Mouse (Mus musculus) embryonic facial prominence, embryonic 12.5 days (tissue): Measurements from ENCODE around the gene Tbl1xr1. TPM values are rescaled to one million over a fixed set of nuclear protein-coding genes. Genes with fewer than 3 reads are reported as not detected.

ENCODE experiments used
- ATAC-seq: fragments of 200-750 bp; cut with Nextera tagmentation; 2 replicates; pipeline ENCODE4 v1.8.0; 2017; ENCODE audit not compliant: insufficient number of reproducible peaks, insufficient read depth, low FRiP score, low TSS enrichment
- H3K27ac ChIP-seq: fragments of 300-500 bp; sonication (generic); 2 replicates; pipeline ENCODE4 v1.5.1; 2016; ENCODE audit warnings: mild to moderate bottlenecking
- H3K27me3 ChIP-seq: fragments of 300-500 bp; sonication (generic); 2 replicates; pipeline ENCODE4 v1.6.1; 2016; ENCODE audit warnings: mild to moderate bottlenecking, moderate library complexity
- H3K36me3 ChIP-seq: fragments of 300-500 bp; sonication (generic); 2 replicates; pipeline ENCODE4 v1.6.1; 2016; ENCODE audit warnings: mild to moderate bottlenecking
- H3K4me1 ChIP-seq: fragments of 300-500 bp; sonication (generic); 2 replicates; pipeline ENCODE4 v1.6.1; 2016
- H3K4me2 ChIP-seq: fragments of 300-500 bp; sonication (generic); replicated peaks from 2 replicates; pipeline ENCODE4 v1.6.1; 2016; ENCODE audit warnings: mild to moderate bottlenecking, moderate library complexity
- H3K4me3 ChIP-seq: fragments of 300-500 bp; sonication (generic); 2 replicates; pipeline ENCODE4 v1.5.1; 2016; ENCODE audit warnings: mild to moderate bottlenecking
- H3K9ac ChIP-seq: fragments of 300-500 bp; sonication (generic); 2 replicates; pipeline ENCODE4 v1.6.1; 2016; ENCODE audit warnings: mild to moderate bottlenecking, moderate library complexity
- H3K9me3 ChIP-seq: fragments of 300-500 bp; sonication (generic); 2 replicates; pipeline ENCODE4 v1.6.1; 2016; ENCODE audit warnings: mild to moderate bottlenecking, moderate library complexity
- WGBS: fragments of 180-500 bp; shearing (Covaris S2); methylation state at CpG from one replicate; pipeline ENCODE4 v1.1.7; 2016; 5-methylcytosine and 5-hydroxymethylcytosine counted together
- polyA plus RNA-seq: library from polyadenylated mRNA; unstranded; fragments of >200 nt; fragmentation: Nextera tagmentation; extraction: Ambion mirVana; gene quantifications from 2 replicates; pipeline ENCODE4 v1.2.1, GENCODE M21; 2016

The Tbl1xr1 gene
- polyA plus RNA-seq, 1 experiment from 2014 or later: 39.8 TPM

DNA sequence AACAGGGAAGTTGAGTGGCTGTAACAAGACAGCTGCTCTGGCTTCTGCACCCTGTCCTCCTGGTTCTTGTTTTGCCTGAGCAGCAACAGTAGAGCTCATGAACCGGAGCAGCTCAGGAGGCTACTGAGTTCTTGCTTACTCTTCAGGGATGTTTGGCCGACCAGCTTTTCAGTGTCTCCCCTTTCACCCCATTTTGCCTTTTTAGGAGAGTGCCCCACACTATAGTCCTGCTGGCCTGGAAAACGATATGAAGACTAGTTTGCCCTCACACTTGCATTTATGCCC is 14.8 kb downstream of the Tbl1xr1 start:
- Histone ChIP-seq H3K36me3 (no peaks in the 10 kb centered on the region), H3K9ac (no peak overlapping the region), H3K4me2 (no peak overlapping the region), H3K4me3 (no peak overlapping the region), H3K27ac (no peak overlapping the region), H3K4me1 (peaks cover 26% of the 10 kb centered on the region), H3K9me3 (no peaks in the 10 kb centered on the region), H3K27me3 (no peaks in the 10 kb centered on the region)
- WGBS: 70% methylated on average over 3 of the region's 3 CpGs
- 0 out of 2 replicates have a peak, but pooled peaks have one; percentile 22 for ATAC-seq

GRCm38 (mm10) chr3:22091681-22092080 is 15.2 kb downstream of the Tbl1xr1 start:
- peaks cover 26% of the 10 kb centered on the region for H3K4me1 ChIP-seq
- H3K36me3 ChIP-seq: no peaks in the 10 kb centered on the region
- H3K27ac ChIP-seq: no peak overlapping the region
- H3K27me3 ChIP-seq: no peaks in the 10 kb centered on the region
- no peak for ATAC-seq
- WGBS: 71% methylated on average over 3 of the region's 3 CpGs
- H3K4me2 ChIP-seq: no peak overlapping the region
- H3K4me3 ChIP-seq: no peak overlapping the region
- no peak overlapping the region for H3K9ac ChIP-seq
- H3K9me3 ChIP-seq: no peaks in the 10 kb centered on the region

GRCm38 (mm10) chr3:22092784-22093183 is 16.3 kb downstream of the Tbl1xr1 start:
- WGBS: 82% methylated on average over 5 of the region's 5 CpGs
- no peak for ATAC-seq

DNA sequence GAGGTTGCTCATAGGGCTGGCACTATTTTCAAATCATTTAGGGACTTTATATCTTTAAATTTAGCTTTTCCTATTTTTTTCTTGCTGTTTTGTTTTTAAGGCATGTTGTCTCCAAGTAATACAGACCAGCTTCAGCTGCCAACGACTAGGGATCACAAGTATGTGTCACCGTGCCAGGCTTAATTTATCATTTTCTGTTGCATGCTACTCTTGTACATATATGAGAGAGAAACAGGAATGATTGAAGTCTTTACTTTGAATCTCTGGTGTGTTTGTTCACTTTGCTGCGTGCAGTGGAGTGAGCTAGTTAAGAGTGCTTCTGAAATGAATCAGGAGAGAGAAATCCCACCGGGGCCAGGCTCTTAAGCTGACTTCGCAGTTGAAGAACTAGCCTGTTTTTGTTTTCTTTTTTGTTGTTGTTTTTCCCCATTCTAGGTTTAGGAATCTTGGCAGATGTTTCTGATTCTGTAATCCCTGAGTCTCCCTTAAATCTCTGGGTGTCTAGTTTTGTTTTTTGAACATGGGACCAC is 27.6 kb downstream of the Tbl1xr1 start:
- 52% methylated on average over 5 of the region's 5 CpGs for WGBS
- no peak overlapping the region for H3K9ac ChIP-seq
- H3K4me2 ChIP-seq: no peak overlapping the region
- no peaks in the 10 kb centered on the region for H3K9me3 ChIP-seq
- no peak overlapping the region for H3K4me3 ChIP-seq
- no peak for ATAC-seq
- H3K27me3 ChIP-seq: no peaks in the 10 kb centered on the region
- 0 out of 2 replicates have a peak, but pooled peaks cover 3% of the 10 kb centered on the region for H3K36me3 ChIP-seq
- peaks cover 25% of the 10 kb centered on the region for H3K4me1 ChIP-seq
- no peak overlapping the region for H3K27ac ChIP-seq

More at GRCm38 (mm10) chr3:22092784-22093183, 16.3 kb downstream of the Tbl1xr1 start:
- Histone ChIP-seq H3K9ac (no peak overlapping the region), H3K36me3 (no peaks in the 10 kb centered on the region), H3K4me1 (peaks cover 26% of the 10 kb centered on the region), H3K27me3 (no peaks in the 10 kb centered on the region), H3K4me3 (no peak overlapping the region), H3K9me3 (no peaks in the 10 kb centered on the region), H3K27ac (no peak overlapping the region), H3K4me2 (no peak overlapping the region)

DNA sequence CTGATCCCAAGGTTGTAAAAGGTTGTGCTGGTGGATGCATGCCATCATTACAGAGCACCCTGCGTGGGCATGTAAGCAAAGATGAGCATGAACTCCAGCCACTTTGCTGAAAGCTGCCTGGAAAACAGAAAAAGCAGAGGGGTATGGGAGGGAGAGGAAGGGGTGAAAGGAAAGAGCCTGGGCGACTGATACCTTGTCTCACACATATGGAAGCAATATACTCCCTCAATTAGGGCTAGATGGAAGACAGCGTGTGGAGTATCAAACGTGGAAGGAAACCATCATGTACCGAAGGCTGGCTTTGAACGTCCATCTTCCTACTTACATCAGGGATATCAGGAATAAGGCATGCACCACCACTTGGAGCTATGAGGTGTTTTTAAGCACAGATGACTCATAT is 29.0 kb downstream of the Tbl1xr1 start:
- Histone ChIP-seq H3K27me3 (no peaks in the 10 kb centered on the region), H3K36me3 (0 out of 2 replicates have a peak, but pooled peaks cover 3% of the 10 kb centered on the region), H3K4me2 (no peak overlapping the region), H3K9ac (no peak overlapping the region), H3K4me1 (peaks cover 19% of the 10 kb centered on the region), H3K9me3 (no peaks in the 10 kb centered on the region), H3K4me3 (no peak overlapping the region), H3K27ac (no peak overlapping the region)
- 16% methylated on average over 6 of the region's 6 CpGs for WGBS
- no peak for ATAC-seq

DNA sequence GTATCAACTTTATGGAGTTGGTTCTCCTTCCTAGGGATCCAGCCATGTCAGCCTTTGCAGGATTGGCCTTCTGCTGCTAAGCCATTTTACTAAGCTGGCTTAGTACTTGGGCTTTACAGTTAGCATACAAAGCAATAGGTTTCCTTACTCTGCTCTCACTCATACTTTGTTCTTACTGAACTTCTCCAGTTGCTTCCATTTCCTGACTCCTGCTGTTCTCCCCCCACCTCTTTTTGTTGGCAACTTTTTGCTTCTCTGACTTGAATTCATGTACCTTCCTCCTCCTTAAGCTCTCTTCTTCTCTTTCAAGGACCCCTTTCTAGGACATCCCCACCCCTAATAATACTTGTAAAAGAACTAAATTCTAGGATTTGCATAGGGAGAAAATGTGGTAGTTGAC is 31.6 kb downstream of the Tbl1xr1 start:
- Histone ChIP-seq H3K9me3 (no peaks in the 10 kb centered on the region), H3K27ac (no peak overlapping the region), H3K4me1 (peaks cover 19% of the 10 kb centered on the region), H3K9ac (no peak overlapping the region), H3K36me3 (no peaks in the 10 kb centered on the region), H3K27me3 (no peaks in the 10 kb centered on the region), H3K4me2 (no peak overlapping the region), H3K4me3 (no peak overlapping the region)
- no peak for ATAC-seq

GRCm38 (mm10) chr3:22109651-22110050 is 33.2 kb downstream of the Tbl1xr1 start:
- 82% methylated on average over 1 of the region's 1 CpGs for WGBS
- Histone ChIP-seq H3K4me3 (no peak overlapping the region), H3K4me1 (peaks cover 11% of the 10 kb centered on the region), H3K36me3 (no peaks in the 10 kb centered on the region), H3K9me3 (no peaks in the 10 kb centered on the region), H3K4me2 (no peak overlapping the region), H3K27me3 (no peaks in the 10 kb centered on the region), H3K27ac (no peak overlapping the region), H3K9ac (no peak overlapping the region)
- ATAC-seq: no peak

- H3K27me3 ChIP-seq: no peaks in the 10 kb centered on the region
- H3K9ac ChIP-seq: no peak overlapping the region
Measured at GRCm38 (mm10) chr3:22113773-22114172, 37.3 kb downstream of the Tbl1xr1 start.

DNA sequence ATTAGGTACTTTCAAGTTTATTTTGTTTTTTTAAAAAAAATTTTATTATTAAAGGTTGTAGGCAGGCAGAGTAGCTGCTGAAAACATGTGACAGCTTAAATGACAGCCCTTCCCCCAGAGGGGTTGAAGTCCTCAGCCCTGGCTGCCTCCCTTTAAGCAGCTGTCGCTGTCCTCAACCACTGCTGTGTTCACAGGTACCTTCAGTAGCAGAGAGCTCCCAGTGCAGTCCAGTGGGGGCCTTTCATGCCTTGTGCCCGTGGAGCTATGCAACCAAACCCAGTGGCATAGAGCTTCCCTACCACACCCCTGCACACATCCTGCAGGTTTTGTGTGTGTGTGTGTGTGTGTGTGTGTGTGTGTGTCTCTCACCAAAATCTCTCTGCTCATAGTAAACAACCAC is 38.8 kb downstream of the Tbl1xr1 start:
- WGBS: 32% methylated on average over 2 of the region's 2 CpGs
- Histone ChIP-seq H3K4me3 (no peak overlapping the region), H3K9me3 (no peaks in the 10 kb centered on the region), H3K4me2 (no peak overlapping the region), H3K27ac (no peak overlapping the region), H3K27me3 (no peaks in the 10 kb centered on the region), H3K4me1 (peaks cover 7% of the 10 kb centered on the region; the same call in 1 of the 2 replicates), H3K9ac (no peak overlapping the region), H3K36me3 (no peaks in the 10 kb centered on the region)
- ATAC-seq: no peak; the same call in 1 of the 2 replicates

More at GRCm38 (mm10) chr3:22113773-22114172, 37.3 kb downstream of the Tbl1xr1 start:
- Histone ChIP-seq H3K4me2 (no peak overlapping the region), H3K27ac (no peak overlapping the region), H3K4me1 (peaks cover 7% of the 10 kb centered on the region; the same call in 1 of the 2 replicates), H3K36me3 (no peaks in the 10 kb centered on the region), H3K4me3 (no peak overlapping the region), H3K9me3 (no peaks in the 10 kb centered on the region)
- 91% methylated on average over 4 of the region's 4 CpGs for WGBS
- no peak for ATAC-seq

- WGBS: 89% methylated on average over 3 of the region's 3 CpGs
- Histone ChIP-seq H3K4me3 (no peak overlapping the region), H3K27ac (no peak overlapping the region), H3K4me2 (no peak overlapping the region), H3K4me1 (peaks cover 7% of the 10 kb centered on the region; the same call in 1 of the 2 replicates), H3K9ac (no peak overlapping the region), H3K27me3 (no peaks in the 10 kb centered on the region), H3K36me3 (no peaks in the 10 kb centered on the region), H3K9me3 (no peaks in the 10 kb centered on the region)
- ATAC-seq: no peak
Measured at GRCm38 (mm10) chr3:22115678-22116077, 39.2 kb downstream of the Tbl1xr1 start.

- H3K4me1 ChIP-seq: peaks cover 7% of the 10 kb centered on the region; the same call in 1 of the 2 replicates
- H3K27ac ChIP-seq: no peak overlapping the region
- no peaks in the 10 kb centered on the region for H3K36me3 ChIP-seq
- no peak overlapping the region for H3K9ac ChIP-seq
- no peak for ATAC-seq
- no peaks in the 10 kb centered on the region for H3K27me3 ChIP-seq
- no peaks in the 10 kb centered on the region for H3K9me3 ChIP-seq
- no peak overlapping the region for H3K4me2 ChIP-seq
- no peak overlapping the region for H3K4me3 ChIP-seq
- 89% methylated on average over 1 of the region's 1 CpGs for WGBS
Measured at GRCm38 (mm10) chr3:22116188-22116587, 39.7 kb downstream of the Tbl1xr1 start.

- WGBS: 40% methylated on average over 3 of the region's 3 CpGs
- Histone ChIP-seq H3K9ac (no peak overlapping the region), H3K27ac (no peak overlapping the region), H3K4me2 (no peak overlapping the region), H3K9me3 (no peaks in the 10 kb centered on the region), H3K27me3 (no peaks in the 10 kb centered on the region), H3K36me3 (no peaks in the 10 kb centered on the region), H3K4me1 (peaks cover 18% of the 10 kb centered on the region), H3K4me3 (no peak overlapping the region)
- no peak for ATAC-seq
Measured at GRCm38 (mm10) chr3:22121741-22122140, 45.3 kb downstream of the Tbl1xr1 start.

DNA sequence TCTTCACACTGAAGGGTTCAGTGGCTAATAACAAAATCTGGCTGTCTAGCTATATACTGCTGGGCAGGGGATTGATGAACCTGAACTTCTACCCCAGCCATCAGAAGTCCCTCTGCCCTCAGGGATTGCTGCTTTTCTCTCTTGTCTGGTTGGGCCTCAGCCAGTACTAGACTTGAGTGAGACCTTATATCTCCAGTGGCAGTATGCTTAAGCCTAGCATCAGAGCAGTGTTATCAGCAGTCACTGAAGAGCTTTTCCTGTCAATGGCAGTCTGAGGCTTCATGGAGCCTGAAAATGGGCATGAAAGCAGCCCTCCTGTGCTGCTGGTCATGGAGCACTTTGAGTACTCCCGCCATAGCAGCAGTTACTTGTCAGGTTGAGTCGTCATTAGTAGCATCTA is 46.7 kb downstream of the Tbl1xr1 start:
- H3K4me1 ChIP-seq: peaks cover 18% of the 10 kb centered on the region
- 79% methylated on average over 2 of the region's 2 CpGs for WGBS
- no peaks in the 10 kb centered on the region for H3K27me3 ChIP-seq
- no peak overlapping the region for H3K4me2 ChIP-seq
- ATAC-seq: no peak
- H3K4me3 ChIP-seq: no peak overlapping the region
- no peaks in the 10 kb centered on the region for H3K36me3 ChIP-seq
- no peak overlapping the region for H3K27ac ChIP-seq
- H3K9ac ChIP-seq: no peak overlapping the region
- no peaks in the 10 kb centered on the region for H3K9me3 ChIP-seq
